Mouse (Mus musculus): Measurements from ENCODE around the gene Nmt1. TPM values are rescaled to one million over a fixed set of nuclear protein-coding genes. Genes with fewer than 3 reads are reported as not detected.
A peak's percentile ranks its signal among the peaks of the same experiment; 100 is the strongest.

Gene Nmt1
- polyA plus RNA-seq, 1 experiment from 2014 or later, result 68.5 TPM

DNA sequence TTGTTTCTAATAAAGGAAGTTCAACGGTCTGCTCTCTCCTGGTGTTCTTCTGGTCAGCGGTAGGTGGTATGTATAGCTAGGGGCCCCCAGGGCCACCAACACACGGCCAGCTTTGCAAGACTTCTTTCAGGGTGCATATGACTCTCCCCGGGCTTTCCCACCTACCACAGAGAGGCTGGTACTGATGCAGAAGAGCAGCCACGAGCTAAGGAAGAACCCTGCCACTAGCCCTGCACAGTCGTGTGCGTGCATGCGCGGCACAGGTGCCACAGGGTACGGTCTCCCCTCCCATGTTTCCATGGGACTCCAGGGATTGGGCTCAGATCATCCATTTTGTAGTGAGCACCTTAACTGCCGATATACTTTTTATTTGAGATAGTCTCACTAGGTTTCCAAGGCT is 40.9 kb downstream of the Nmt1 start:
- Histone ChIP-seq H3K36me3 (peaks cover 79% of the 10 kb centered on the region), H3K9me3 (no peaks in the 10 kb centered on the region), H3K4me2 (no peak overlapping the region), H3K4me1 (peaks cover 10% of the 10 kb centered on the region), H3K27me3 (no peaks in the 10 kb centered on the region), H3K4me3 (no peak overlapping the region), H3K9ac (no peak overlapping the region), H3K27ac (no peak overlapping the region)
- 94% methylated on average over 11 of the region's 11 CpGs for WGBS
- no peak for ATAC-seq (ENCODE audit: insufficient number of reproducible peaks, insufficient read depth, low FRiP score, low TSS enrichment, low read depth)

DNA sequence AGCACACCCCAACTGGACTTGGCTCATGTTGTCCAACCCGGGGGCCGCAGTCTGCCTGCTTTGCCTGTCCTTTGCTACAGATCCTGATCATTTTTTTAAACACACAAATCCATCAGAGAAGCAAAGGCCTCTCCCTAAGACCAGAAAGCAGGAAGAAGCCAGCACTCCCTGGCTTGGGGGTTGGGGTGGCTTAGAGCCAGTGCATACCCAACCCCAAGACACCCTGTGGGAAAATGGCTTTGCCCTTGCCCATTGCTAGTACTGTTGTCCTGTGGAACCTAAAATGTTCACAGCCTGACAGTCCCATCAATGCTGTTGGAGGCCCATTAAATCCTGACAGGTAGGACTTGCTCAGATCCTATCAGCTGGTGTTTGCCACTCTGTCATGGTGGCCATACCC is 41.7 kb downstream of the Nmt1 start:
- H3K27ac ChIP-seq, result no peak overlapping the region
- no peak overlapping the region for H3K4me3 ChIP-seq
- peaks cover 15% of the 10 kb centered on the region for H3K4me1 ChIP-seq
- H3K9ac ChIP-seq, result no peak overlapping the region
- WGBS, result 98% methylated on average over 2 of the region's 2 CpGs
- H3K36me3 ChIP-seq, result peaks cover 70% of the 10 kb centered on the region
- no peaks in the 10 kb centered on the region for H3K27me3 ChIP-seq
- ATAC-seq (ENCODE audit: insufficient number of reproducible peaks, insufficient read depth, low FRiP score, low TSS enrichment, low read depth), result no peak
- H3K4me2 ChIP-seq, result no peak overlapping the region
- no peaks in the 10 kb centered on the region for H3K9me3 ChIP-seq

DNA sequence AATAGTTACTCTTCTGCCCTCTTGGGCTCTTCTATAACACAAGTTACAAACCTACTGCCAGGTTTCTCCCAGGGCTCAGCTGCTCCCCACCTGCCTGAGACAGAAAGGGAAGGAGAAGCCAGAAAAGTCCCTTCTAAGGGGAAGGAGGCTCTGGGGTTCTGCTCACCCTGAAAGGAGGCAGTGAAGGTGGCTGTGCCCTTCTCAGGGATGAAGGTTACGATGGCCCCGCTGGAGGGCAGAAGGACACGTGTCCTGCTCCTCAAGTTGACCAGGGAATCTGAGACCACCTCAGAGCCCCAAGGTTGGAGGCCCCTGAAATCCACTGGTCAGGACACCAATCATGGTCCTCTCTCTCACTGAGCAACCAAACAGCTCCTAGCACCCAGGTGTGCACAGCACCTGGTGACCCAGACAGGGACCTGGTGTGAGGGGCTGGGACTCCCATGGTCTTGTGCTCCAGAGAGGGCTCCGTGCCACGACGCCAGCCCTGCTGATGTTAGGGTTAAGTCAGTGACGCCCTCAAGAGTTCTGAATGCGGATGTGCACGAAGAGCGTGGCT is 42.4 kb downstream of the Nmt1 start:
- peaks cover 65% of the 10 kb centered on the region for H3K36me3 ChIP-seq
- ATAC-seq (ENCODE audit: insufficient number of reproducible peaks, insufficient read depth, low FRiP score, low TSS enrichment, low read depth), result no peak
- WGBS, result 95% methylated on average over 10 of the region's 10 CpGs

DNA sequence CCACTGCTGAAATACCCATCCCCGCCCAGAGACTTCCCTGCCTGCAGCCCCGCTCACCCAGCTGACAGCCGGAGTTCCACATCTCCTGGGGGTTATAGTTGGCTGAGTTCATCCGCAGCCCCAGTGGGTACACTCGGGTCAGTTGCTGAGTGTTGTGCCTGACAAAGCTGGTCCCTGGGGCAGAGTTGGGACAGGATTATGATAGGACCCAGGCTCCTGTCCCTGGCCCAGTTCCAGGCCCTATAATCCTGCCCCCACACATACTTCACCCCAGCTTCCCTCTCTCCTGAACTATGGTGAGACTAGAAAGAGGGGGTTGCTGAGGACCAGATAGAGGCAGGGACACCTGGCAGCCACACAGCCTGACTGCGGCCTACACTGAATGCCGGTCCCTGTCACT is 45.7 kb downstream of the Nmt1 start:
- H3K4me3 ChIP-seq, result no peak overlapping the region
- H3K36me3 ChIP-seq, result peaks cover 37% of the 10 kb centered on the region
- no peak overlapping the region for H3K9ac ChIP-seq
- WGBS, result 83% methylated on average over 7 of the region's 7 CpGs
- no peak overlapping the region for H3K27ac ChIP-seq
- no peak overlapping the region for H3K4me2 ChIP-seq
- H3K27me3 ChIP-seq, result peaks cover 1% of the 10 kb centered on the region
- H3K9me3 ChIP-seq, result no peaks in the 10 kb centered on the region
- H3K4me1 ChIP-seq, result peaks cover 7% of the 10 kb centered on the region; the same call in 1 of the 2 replicates
- ATAC-seq (ENCODE audit: insufficient number of reproducible peaks, insufficient read depth, low FRiP score, low TSS enrichment, low read depth), result no peak

More for the DNA sequence above, 42.4 kb downstream of the Nmt1 start:
- H3K9ac ChIP-seq, result no peak overlapping the region
- H3K27ac ChIP-seq, result no peak overlapping the region
- H3K4me2 ChIP-seq, result no peak overlapping the region
- no peak overlapping the region for H3K4me3 ChIP-seq
- H3K9me3 ChIP-seq, result no peaks in the 10 kb centered on the region
- H3K27me3 ChIP-seq, result no peaks in the 10 kb centered on the region
- H3K4me1 ChIP-seq, result peaks cover 17% of the 10 kb centered on the region

DNA sequence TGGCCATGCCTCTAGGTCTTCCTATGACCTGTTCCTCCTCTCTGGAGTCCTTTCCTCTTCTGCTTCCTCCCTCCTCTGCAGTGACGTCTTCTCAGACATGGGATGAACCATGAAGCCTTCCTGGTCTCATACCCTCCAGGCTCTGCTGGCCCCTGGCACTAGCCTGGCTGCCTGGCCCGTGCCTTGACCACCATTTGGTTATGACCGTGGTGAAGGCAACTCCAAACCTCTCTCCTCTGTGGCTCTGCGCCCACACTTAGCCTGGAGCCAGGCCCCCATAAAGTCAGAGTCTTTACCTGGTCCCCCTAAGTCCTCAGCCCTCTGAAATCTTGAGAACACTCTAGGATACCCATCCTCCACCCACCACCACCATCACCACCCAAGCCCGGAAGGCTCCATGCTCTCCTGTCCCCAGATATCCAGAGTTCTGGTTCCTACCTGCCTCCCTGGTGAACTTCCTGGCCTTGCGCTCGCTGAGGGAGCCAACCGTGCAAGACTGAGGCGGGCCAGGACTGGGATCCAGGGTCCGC is 46.2 kb downstream of the Nmt1 start:
- no peak overlapping the region for H3K4me3 ChIP-seq
- whole genome bisulfite sequencing, result 55% methylated on average over 10 of the region's 10 CpGs
- no peak for ATAC-seq (ENCODE audit: insufficient number of reproducible peaks, insufficient read depth, low FRiP score, low TSS enrichment, low read depth)

DNA sequence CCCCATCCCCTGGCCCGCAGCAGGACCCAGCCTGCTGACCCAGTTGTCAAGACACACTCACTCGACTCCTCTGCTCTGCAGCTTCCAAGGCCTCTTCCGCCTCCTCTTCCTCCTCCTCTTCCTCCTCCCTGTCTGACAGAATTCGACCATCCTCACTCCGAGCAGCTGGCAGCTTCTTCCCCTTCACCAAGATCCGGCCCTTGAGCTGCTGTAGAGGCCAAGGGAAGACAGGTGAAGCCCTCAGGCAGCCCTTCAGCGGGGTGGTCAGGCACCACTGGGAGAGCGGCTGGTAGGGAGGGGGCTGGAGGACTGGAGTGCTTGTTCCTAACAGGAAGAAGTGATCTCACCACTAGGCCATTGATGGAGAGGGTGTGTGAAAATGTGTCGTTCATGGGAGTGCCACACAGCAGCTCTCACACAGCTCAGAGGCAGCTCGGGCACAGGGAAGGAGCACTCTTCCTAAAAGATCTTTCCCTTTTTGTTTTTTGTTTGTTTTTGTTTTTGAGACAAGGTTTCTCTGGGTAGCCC is 46.9 kb downstream of the Nmt1 start:
- no peak for ATAC-seq (ENCODE audit: insufficient number of reproducible peaks, insufficient read depth, low FRiP score, low TSS enrichment, low read depth)
- no peak overlapping the region for H3K9ac ChIP-seq
- H3K9me3 ChIP-seq, result no peaks in the 10 kb centered on the region
- H3K4me1 ChIP-seq, result peaks cover 7% of the 10 kb centered on the region; the same call in 1 of the 2 replicates
- 17% methylated on average over 10 of the region's 10 CpGs for WGBS
- no peak overlapping the region for H3K4me3 ChIP-seq
- no peak overlapping the region for H3K27ac ChIP-seq
- peaks cover 25% of the 10 kb centered on the region for H3K36me3 ChIP-seq
- peaks cover 13% of the 10 kb centered on the region for H3K27me3 ChIP-seq
- no peak overlapping the region for H3K4me2 ChIP-seq

More for the DNA sequence above, 46.2 kb downstream of the Nmt1 start:
- Histone ChIP-seq H3K9me3 (no peaks in the 10 kb centered on the region), H3K27me3 (peaks cover 7% of the 10 kb centered on the region), H3K9ac (no peak overlapping the region), H3K27ac (no peak overlapping the region), H3K4me1 (peaks cover 7% of the 10 kb centered on the region; the same call in 1 of the 2 replicates), H3K4me2 (no peak overlapping the region), H3K36me3 (peaks cover 32% of the 10 kb centered on the region)

DNA sequence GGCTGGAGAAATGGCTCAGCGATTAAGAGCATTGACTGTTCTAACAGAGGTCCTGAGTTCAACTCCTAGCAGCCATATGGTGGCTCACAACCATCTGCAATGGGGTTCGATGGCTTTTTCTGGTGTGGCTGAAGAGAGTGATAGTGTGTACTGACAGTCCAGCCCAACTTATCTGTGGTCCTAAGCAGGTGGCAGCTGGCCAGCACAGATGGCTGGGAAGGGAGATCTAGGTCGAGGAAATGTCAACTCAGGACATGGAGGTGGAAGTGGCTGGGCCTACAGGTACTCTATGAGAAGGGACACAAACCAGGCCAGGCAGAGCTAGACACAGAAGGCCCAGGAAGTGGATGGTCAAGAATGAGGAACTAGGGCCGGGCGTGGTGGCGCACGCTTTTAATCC is 48.0 kb downstream of the Nmt1 start:
- Histone ChIP-seq H3K4me2 (no peak overlapping the region), H3K27ac (no peak overlapping the region), H3K27me3 (peaks cover 25% of the 10 kb centered on the region), H3K36me3 (peaks cover 14% of the 10 kb centered on the region), H3K4me3 (no peak overlapping the region), H3K4me1 (peaks cover 18% of the 10 kb centered on the region), H3K9ac (no peak overlapping the region), H3K9me3 (no peaks in the 10 kb centered on the region)
- 92% methylated on average over 7 of the region's 7 CpGs for WGBS
- ATAC-seq (ENCODE audit: insufficient number of reproducible peaks, insufficient read depth, low FRiP score, low TSS enrichment, low read depth), result no peak

DNA sequence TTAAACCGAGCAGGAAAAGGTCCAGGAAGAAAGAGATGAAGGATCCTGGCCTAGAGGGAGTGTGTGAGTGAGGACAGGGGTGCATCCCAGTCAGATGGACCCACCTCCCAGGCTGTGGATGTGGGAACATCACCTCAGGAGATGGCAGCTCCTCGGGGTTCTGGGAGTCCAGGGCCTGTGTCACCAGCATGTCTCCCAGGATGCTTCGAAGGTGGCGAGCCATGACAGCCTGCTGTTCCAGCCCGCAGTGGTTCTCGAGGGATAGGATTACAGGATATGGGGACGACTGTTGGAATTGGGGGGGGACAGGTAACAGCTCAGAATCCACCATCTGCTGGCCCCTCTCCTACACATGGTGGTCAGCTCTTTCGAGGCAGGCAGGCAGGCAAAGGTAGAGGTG is 48.6 kb downstream of the Nmt1 start:
- no peak for ATAC-seq (ENCODE audit: insufficient number of reproducible peaks, insufficient read depth, low FRiP score, low TSS enrichment, low read depth)
- Histone ChIP-seq H3K36me3 (0 out of 2 replicates have a peak, but pooled peaks cover 8% of the 10 kb centered on the region), H3K27me3 (peaks cover 30% of the 10 kb centered on the region), H3K4me2 (no peak overlapping the region), H3K4me3 (no peak overlapping the region), H3K9me3 (no peaks in the 10 kb centered on the region), H3K9ac (no peak overlapping the region), H3K27ac (no peak overlapping the region), H3K4me1 (peaks cover 24% of the 10 kb centered on the region)
- 72% methylated on average over 8 of the region's 8 CpGs for WGBS

DNA sequence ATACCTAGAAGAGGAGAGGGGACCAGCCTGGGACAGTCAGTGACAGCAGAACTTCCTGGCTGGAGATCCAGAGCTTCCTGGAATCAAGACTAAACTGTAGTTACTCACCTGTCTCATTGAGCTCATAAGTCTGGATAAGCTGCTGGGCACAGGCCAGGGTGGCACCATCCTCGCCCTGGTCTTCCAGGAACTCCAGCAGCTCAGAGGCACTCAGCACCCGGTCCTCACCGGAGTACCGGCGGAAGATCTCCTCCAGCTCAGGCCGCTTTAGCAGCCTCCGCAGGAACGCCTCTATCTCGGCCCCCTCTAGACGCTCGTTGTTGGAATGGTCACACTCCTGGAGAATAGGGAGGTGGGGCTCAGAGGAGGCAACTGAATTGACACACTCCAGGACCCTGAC is 50.1 kb downstream of the Nmt1 start:
- H3K4me1 ChIP-seq, result peaks cover 25% of the 10 kb centered on the region
- ATAC-seq (ENCODE audit: insufficient number of reproducible peaks, insufficient read depth, low FRiP score, low TSS enrichment, low read depth), result no peak
- WGBS, result 85% methylated on average over 11 of the region's 11 CpGs

DNA sequence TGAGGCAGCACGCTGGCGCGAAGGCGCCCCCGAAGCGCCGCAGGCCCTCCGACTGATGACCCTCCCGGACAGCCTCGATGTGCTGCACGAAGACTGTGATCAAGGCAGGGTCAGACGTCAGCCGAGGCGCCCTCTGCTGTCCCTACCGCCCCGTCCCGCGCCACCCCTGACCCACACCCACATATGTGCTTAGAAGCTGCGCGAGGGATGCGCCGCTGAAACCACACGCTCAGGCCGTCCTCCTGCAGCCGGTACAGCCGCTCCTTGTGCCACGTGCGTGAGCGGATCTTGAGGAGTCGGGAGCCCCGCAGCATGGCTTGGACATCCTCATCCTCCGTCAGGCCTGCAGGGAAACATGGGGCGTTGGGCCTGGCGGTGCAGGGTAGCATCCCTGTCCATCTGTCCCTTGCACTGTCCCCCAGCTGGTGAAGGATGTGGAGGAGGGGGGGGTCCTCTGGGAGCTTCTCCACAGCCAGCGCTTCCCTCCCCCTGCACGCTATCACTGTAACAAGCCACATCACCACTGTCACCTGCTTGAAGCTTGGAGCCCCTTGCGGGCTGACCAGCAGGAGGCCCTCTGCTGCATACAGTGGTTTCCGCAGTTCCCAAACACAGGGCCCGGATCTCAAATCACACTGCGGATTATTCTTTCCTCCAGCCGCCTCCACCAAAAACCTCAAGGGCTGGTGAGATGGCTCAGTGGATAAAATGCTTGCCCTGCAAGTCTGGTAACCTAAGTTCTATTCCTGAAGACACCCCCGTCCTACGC is 52.5 kb downstream of the Nmt1 start:
- H3K9ac ChIP-seq, result peak overlapping the region; percentile 59

More for the DNA sequence above, 50.1 kb downstream of the Nmt1 start:
- Histone ChIP-seq H3K9me3 (no peaks in the 10 kb centered on the region), H3K4me3 (no peak overlapping the region), H3K4me2 (no peak overlapping the region), H3K36me3 (0 out of 2 replicates have a peak, but pooled peaks cover 5% of the 10 kb centered on the region), H3K9ac (no peak overlapping the region), H3K27me3 (peaks cover 43% of the 10 kb centered on the region), H3K27ac (no peak overlapping the region)

DNA sequence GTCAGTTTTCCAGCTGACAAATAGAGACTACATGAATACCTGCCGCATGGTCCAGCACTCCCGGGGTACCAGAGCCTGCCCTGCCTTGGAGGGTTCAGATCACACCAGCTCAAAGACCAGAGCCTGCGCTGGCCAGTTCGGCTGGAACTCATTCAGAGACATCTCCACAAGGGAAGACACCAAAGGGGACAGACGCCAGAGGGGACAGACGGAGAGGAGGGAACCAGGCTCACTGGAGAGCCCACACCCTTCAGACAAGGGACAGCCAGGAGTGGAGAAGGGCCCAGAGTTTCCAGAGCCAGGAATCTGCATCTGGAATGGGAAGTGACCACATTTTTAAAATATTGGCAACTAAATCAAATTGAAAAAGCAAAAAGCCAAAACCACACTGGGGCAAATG is 53.6 kb downstream of the Nmt1 start:
- Histone ChIP-seq H3K9me3 (no peaks in the 10 kb centered on the region), H3K27me3 (peaks cover 43% of the 10 kb centered on the region), H3K9ac (peak overlapping the region; percentile 59; the same call in 1 of the 2 replicates), H3K27ac (no peak overlapping the region), H3K4me1 (peaks cover 18% of the 10 kb centered on the region), H3K4me2 (no peak overlapping the region), H3K36me3 (0 out of 2 replicates have a peak, but pooled peaks cover 5% of the 10 kb centered on the region), H3K4me3 (no peak overlapping the region)
- no peak for ATAC-seq (ENCODE audit: insufficient number of reproducible peaks, insufficient read depth, low FRiP score, low TSS enrichment, low read depth)
- 52% methylated on average over 6 of the region's 6 CpGs for WGBS

More for the DNA sequence above, 52.5 kb downstream of the Nmt1 start:
- H3K4me1 ChIP-seq, result peaks cover 18% of the 10 kb centered on the region
- 0 out of 2 replicates have a peak, but pooled peaks cover 5% of the 10 kb centered on the region for H3K36me3 ChIP-seq
- 2% methylated on average over 43 of the region's 43 CpGs for WGBS
- ATAC-seq (ENCODE audit: insufficient number of reproducible peaks, insufficient read depth, low FRiP score, low TSS enrichment, low read depth), result no peak
- H3K9me3 ChIP-seq, result no peaks in the 10 kb centered on the region
- no peak overlapping the region for H3K27ac ChIP-seq
- H3K4me3 ChIP-seq, result peak overlapping the region; percentile 32
- peak overlapping the region; percentile 60 for H3K4me2 ChIP-seq
- peaks cover 43% of the 10 kb centered on the region for H3K27me3 ChIP-seq
